Mouse (Mus musculus): ENCODE results near the gene Padi1. TPM values are rescaled to one million over a fixed set of nuclear protein-coding genes. Genes with fewer than 3 reads are reported as not detected.

Padi1 gene
- total and polyA plus RNA-seq, 2 experiments: not detected

DNA sequence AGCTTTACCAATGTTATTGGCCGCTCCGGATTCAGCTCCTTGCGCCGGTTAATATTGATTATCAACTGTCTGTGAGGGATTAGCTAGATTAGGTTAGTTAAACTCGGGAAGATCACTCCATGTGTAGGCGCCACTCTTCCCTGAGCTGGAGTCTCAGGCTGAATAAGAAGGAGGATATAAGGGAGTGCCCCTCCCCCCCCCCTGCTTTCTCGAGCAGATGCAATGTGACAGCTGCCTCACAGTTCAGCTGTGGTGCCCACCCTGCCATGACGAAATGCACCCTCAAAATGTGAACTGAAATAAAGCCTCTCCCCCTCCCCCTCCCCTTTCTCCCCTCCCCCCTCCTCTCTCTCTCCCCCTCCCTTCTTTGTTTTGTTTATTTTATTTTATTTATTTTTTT lies 8.0 kb upstream of the Padi1 start:
- TF ChIP-seq CTCF (IDR thresholded peaks at IDR 0.05; ENCODE audit: low read depth, low read length) (no peak), POLR2A (IDR thresholded peaks at IDR 0.05; ENCODE audit: extremely low read depth, insufficient read depth, low read length) (no peak)
- 42% methylated on average over 8 of the region's 8 CpGs for WGBS
- no peak overlapping the region for H3K27ac ChIP-seq (replicated peaks; ENCODE audit: insufficient read depth, low read depth, low read length)
- no peaks in the 10 kb centered on the region for H3K36me3 ChIP-seq (ENCODE audit: control insufficient read depth, insufficient read depth, low read length)
- H3K4me1 ChIP-seq (ENCODE audit: control insufficient read depth, insufficient read depth, low read length): peaks cover 15% of the 10 kb centered on the region
- H3K79me2 ChIP-seq (ENCODE audit: control insufficient read depth, insufficient read depth, low read length): no peaks in the 10 kb centered on the region
- H3K9ac ChIP-seq (ENCODE audit: low read depth, low read length): no peak overlapping the region
- H3K4me3 ChIP-seq (ENCODE audit: insufficient read depth, low read depth, low read length): no peak overlapping the region
- H3K27me3 ChIP-seq (ENCODE audit: control insufficient read depth, insufficient read depth, low read length): no peaks in the 10 kb centered on the region
- no peak for DNase-seq (ENCODE audit: extremely low read depth, low read depth, low spot score)

DNA sequence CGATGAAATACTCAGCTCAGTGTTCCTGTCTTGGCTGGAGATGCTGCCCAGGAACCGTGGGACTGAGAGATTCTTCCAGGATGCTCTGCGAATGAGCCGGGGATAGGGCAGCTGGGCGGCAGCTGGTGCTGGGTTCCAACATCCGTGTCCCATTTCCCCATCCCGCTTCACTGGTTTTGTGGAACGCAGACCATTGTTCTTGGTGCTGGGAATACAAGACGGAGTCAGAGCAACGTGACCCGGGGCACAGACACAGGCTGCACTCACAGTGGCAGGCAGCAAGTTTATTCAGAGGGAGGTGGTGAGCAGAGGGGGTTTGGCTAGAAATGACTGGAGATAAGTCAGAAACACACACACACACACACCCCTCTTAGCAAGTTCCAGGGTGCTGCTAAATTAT lies 3.7 kb upstream of the Padi1 start:
- H3K27me3 ChIP-seq (ENCODE audit: control insufficient read depth, insufficient read depth, low read length): no peaks in the 10 kb centered on the region
- no peak overlapping the region for H3K27ac ChIP-seq (replicated peaks; ENCODE audit: insufficient read depth, low read depth, low read length)
- H3K79me2 ChIP-seq (ENCODE audit: control insufficient read depth, insufficient read depth, low read length): no peaks in the 10 kb centered on the region
- WGBS: 87% methylated on average over 11 of the region's 11 CpGs
- H3K9ac ChIP-seq (ENCODE audit: low read depth, low read length): no peak overlapping the region
- no peaks in the 10 kb centered on the region for H3K4me1 ChIP-seq (ENCODE audit: control insufficient read depth, insufficient read depth, low read length)
- H3K36me3 ChIP-seq (ENCODE audit: control insufficient read depth, insufficient read depth, low read length): no peaks in the 10 kb centered on the region
- no peak for DNase-seq (ENCODE audit: extremely low read depth, low read depth, low spot score)
- no peak for TF ChIP-seq CTCF (IDR thresholded peaks at IDR 0.05; ENCODE audit: low read depth, low read length)
- H3K4me3 ChIP-seq (ENCODE audit: insufficient read depth, low read depth, low read length): no peak overlapping the region

GRCm38 (mm10) chr4:140844991-140845390 lies 587 bp downstream of the Padi1 start:
- WGBS: 68% methylated on average over 4 of the region's 4 CpGs

DNA sequence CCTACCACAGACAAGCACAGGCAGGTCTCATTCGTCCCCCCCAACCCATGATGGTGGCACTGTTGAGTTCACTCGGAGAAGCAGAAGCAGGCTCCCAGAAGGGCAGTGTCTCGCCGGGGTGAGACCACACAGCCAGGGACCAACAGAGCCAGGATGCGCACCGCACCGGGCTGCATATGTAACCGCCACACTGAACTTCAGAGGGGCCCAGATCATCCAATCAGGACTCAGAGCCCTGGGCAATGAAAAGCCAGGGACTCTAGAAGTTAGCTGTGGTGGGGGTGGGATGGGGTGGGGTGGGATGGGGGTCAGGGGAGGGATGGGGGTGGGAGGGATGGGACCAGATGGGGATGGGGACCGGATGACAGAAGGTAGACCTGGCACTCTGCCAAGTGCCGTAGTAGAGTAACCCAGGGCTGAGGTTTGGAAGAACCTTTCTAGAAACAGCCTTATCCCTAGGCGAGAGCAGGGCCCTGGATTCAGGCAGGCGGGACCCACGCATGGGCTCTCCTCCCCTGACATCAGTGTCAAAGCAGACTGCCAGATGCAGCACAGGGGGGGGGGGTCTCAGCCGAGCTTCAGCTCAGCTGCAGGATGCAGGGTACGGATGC lies 1.8 kb downstream of the Padi1 start:
- no peak for DNase-seq (ENCODE audit: extremely low read depth, low read depth, low spot score)
- Histone ChIP-seq H3K27ac (replicated peaks; ENCODE audit: insufficient read depth, low read depth, low read length) (no peak overlapping the region), H3K79me2 (ENCODE audit: control insufficient read depth, insufficient read depth, low read length) (no peaks in the 10 kb centered on the region), H3K36me3 (ENCODE audit: control insufficient read depth, insufficient read depth, low read length) (no peaks in the 10 kb centered on the region), H3K4me1 (ENCODE audit: control insufficient read depth, insufficient read depth, low read length) (no peaks in the 10 kb centered on the region), H3K4me3 (ENCODE audit: insufficient read depth, low read depth, low read length) (no peak overlapping the region), H3K9ac (ENCODE audit: low read depth, low read length) (no peak overlapping the region), H3K27me3 (ENCODE audit: control insufficient read depth, insufficient read depth, low read length) (no peaks in the 10 kb centered on the region)
- WGBS: 84% methylated on average over 15 of the region's 15 CpGs
- TF ChIP-seq POLR2A (IDR thresholded peaks at IDR 0.05; ENCODE audit: extremely low read depth, insufficient read depth, low read length): no peak
- TF ChIP-seq CTCF (IDR thresholded peaks at IDR 0.05; ENCODE audit: low read depth, low read length): no peak

More at GRCm38 (mm10) chr4:140844991-140845390, 587 bp downstream of the Padi1 start:
- Histone ChIP-seq H3K27me3 (ENCODE audit: control insufficient read depth, insufficient read depth, low read length) (no peaks in the 10 kb centered on the region), H3K79me2 (ENCODE audit: control insufficient read depth, insufficient read depth, low read length) (no peaks in the 10 kb centered on the region), H3K9ac (ENCODE audit: low read depth, low read length) (no peak overlapping the region), H3K27ac (replicated peaks; ENCODE audit: insufficient read depth, low read depth, low read length) (no peak overlapping the region), H3K4me3 (ENCODE audit: insufficient read depth, low read depth, low read length) (no peak overlapping the region), H3K4me1 (ENCODE audit: control insufficient read depth, insufficient read depth, low read length) (no peaks in the 10 kb centered on the region), H3K36me3 (ENCODE audit: control insufficient read depth, insufficient read depth, low read length) (no peaks in the 10 kb centered on the region)
- DNase-seq (ENCODE audit: extremely low read depth, low read depth, low spot score): no peak
- TF ChIP-seq CTCF (IDR thresholded peaks at IDR 0.05; ENCODE audit: low read depth, low read length) (no peak), POLR2A (IDR thresholded peaks at IDR 0.05; ENCODE audit: extremely low read depth, insufficient read depth, low read length) (no peak)

DNA sequence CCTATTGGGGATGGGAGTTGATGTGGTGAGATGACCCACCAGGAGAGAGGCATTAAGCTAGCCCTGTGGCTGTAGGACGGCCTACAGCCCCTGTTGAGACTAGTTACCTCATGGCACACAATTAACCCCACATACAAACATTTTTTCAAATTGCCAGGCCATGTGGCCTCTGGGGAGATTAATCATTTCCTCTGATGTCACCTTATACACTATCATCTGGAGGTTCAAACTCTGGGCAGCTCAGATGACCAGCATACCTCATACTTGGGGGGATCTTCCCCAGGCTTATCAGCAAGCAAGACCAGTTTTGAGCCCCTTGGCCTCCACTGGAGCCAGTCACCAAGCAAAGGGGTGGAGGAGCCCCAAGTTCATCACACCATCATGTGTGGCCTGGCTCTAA lies 2.7 kb downstream of the Padi1 start:
- Histone ChIP-seq H3K79me2 (ENCODE audit: control insufficient read depth, insufficient read depth, low read length) (no peaks in the 10 kb centered on the region), H3K4me3 (ENCODE audit: insufficient read depth, low read depth, low read length) (no peak overlapping the region), H3K27ac (replicated peaks; ENCODE audit: insufficient read depth, low read depth, low read length) (no peak overlapping the region), H3K36me3 (ENCODE audit: control insufficient read depth, insufficient read depth, low read length) (no peaks in the 10 kb centered on the region), H3K9ac (ENCODE audit: low read depth, low read length) (no peak overlapping the region), H3K4me1 (ENCODE audit: control insufficient read depth, insufficient read depth, low read length) (no peaks in the 10 kb centered on the region), H3K27me3 (ENCODE audit: control insufficient read depth, insufficient read depth, low read length) (no peaks in the 10 kb centered on the region)
- WGBS: 88% methylated on average over 1 of the region's 1 CpGs
- no peak for DNase-seq (ENCODE audit: extremely low read depth, low read depth, low spot score)
- TF ChIP-seq POLR2A (IDR thresholded peaks at IDR 0.05; ENCODE audit: extremely low read depth, insufficient read depth, low read length) (no peak), CTCF (IDR thresholded peaks at IDR 0.05; ENCODE audit: low read depth, low read length) (no peak)

- Histone ChIP-seq H3K36me3 (ENCODE audit: control insufficient read depth, insufficient read depth, low read length) (no peaks in the 10 kb centered on the region), H3K79me2 (ENCODE audit: control insufficient read depth, insufficient read depth, low read length) (no peaks in the 10 kb centered on the region), H3K9ac (ENCODE audit: low read depth, low read length) (no peak overlapping the region), H3K4me1 (ENCODE audit: control insufficient read depth, insufficient read depth, low read length) (no peaks in the 10 kb centered on the region), H3K27ac (replicated peaks; ENCODE audit: insufficient read depth, low read depth, low read length) (no peak overlapping the region), H3K27me3 (ENCODE audit: control insufficient read depth, insufficient read depth, low read length) (no peaks in the 10 kb centered on the region), H3K4me3 (ENCODE audit: insufficient read depth, low read depth, low read length) (no peak overlapping the region)
- TF ChIP-seq POLR2A (IDR thresholded peaks at IDR 0.05; ENCODE audit: extremely low read depth, insufficient read depth, low read length) (no peak), CTCF (IDR thresholded peaks at IDR 0.05; ENCODE audit: low read depth, low read length) (no peak)
- WGBS: 31% methylated on average over 8 of the region's 8 CpGs
- no peak for DNase-seq (ENCODE audit: extremely low read depth, low read depth, low spot score)
Measured at GRCm38 (mm10) chr4:140837879-140838278, 7.7 kb downstream of the Padi1 start.
